In genomic region chr17:12513107-12513923, GRCm38 (mm10) we compare ENCODE assay signal across 23 mouse cellular contexts. TPM values are rescaled to one million over a fixed set of nuclear protein-coding genes. Genes with fewer than 3 reads are reported as not detected.
DNase-seq lines count a peak whose midpoint lies in the region; ATAC-seq and TF ChIP-seq lines count a peak whose summit lies in the region.
"Had no signal": no experiment of that assay in that cellular context is flagged by ENCODE, and none has a peak within 500 bp of the region (broad histone marks: within the 10 kb centered on the region; RNA-seq: fewer than 3 reads in every experiment).

No protein-coding gene starts in this region.

- no peak for TF ChIP-seq CTCF in G1E (IDR thresholded peaks at IDR 0.05; ENCODE audit: low read depth, low read length)

- no peak for DNase-seq in heart, adult 8-10 months (ENCODE audit: low spot score)
- DNase-seq in G1E (ENCODE audit: low spot score) = peak; percentile 68
- no peak for DNase-seq in layer of hippocampus, postnatal 10 days (ENCODE audit: low spot score in 2 of 2)
- no peak for DNase-seq in hindbrain, embryonic 14.5 days (ENCODE audit: low spot score)
- DNase-seq in kidney, adult 18-20 months = no peak
- DNase-seq: adrenal gland, adult 2 months; cerebellum, adult 9-10 months; kidney, adult 11 months; lung, postnatal 36 days; midbrain, embryonic 14.5 days; thymus, postnatal 14 days had no signal

- peak overlapping the region; percentile 50 for H3K27ac ChIP-seq in heart, embryonic 16.5 days (ENCODE audit: low read length)
- no peak overlapping the region for H3K27ac ChIP-seq in intestine, embryonic 16.5 days (ENCODE audit: low read length)
- H3K27ac ChIP-seq in hindbrain, embryonic 14.5 days = no peak overlapping the region
- H3K27ac ChIP-seq: hindbrain, embryonic 15.5 days; kidney, postnatal 0 days; limb, embryonic 12.5 days; neural tube, embryonic 13.5 days; stomach, postnatal 0 days had no signal

- H3K9ac ChIP-seq in heart, embryonic 16.5 days (ENCODE audit: low read length) = no peak overlapping the region
- no peak overlapping the region for H3K9ac ChIP-seq in intestine, embryonic 16.5 days (ENCODE audit: low read depth, low read length)
- no peak overlapping the region for H3K9ac ChIP-seq in hindbrain, embryonic 14.5 days
- H3K9ac ChIP-seq: heart, embryonic 12.5 days; hindbrain, embryonic 15.5 days; limb, embryonic 12.5 days; lung, embryonic 14.5 days; neural tube, embryonic 13.5 days had no signal

- H3K27me3 ChIP-seq in heart, embryonic 16.5 days (ENCODE audit: control insufficient read depth, insufficient read depth, low read length) = peaks cover 11% of the 10 kb centered on the region
- no peaks in the 10 kb centered on the region for H3K27me3 ChIP-seq in G1E (ENCODE audit: insufficient read depth, low read length)
- peaks cover 8% of the 10 kb centered on the region for H3K27me3 ChIP-seq in intestine, embryonic 16.5 days (replicated peaks; ENCODE audit: control insufficient read depth, insufficient read depth, low read length)
- H3K27me3 ChIP-seq in hindbrain, embryonic 14.5 days (ENCODE audit: control insufficient read depth, insufficient read depth, low read length) = peaks cover 9% of the 10 kb centered on the region

- no peaks in the 10 kb centered on the region for H3K4me1 ChIP-seq in heart, embryonic 16.5 days (ENCODE audit: control insufficient read depth, insufficient read depth, low read length)
- H3K4me1 ChIP-seq in G1E (ENCODE audit: insufficient read depth, low read depth, low read length) = peaks cover 77% of the 10 kb centered on the region
- no peaks in the 10 kb centered on the region for H3K4me1 ChIP-seq in intestine, embryonic 16.5 days (ENCODE audit: control insufficient read depth, insufficient read depth, low read length)
- H3K4me1 ChIP-seq in hindbrain, embryonic 14.5 days (replicated peaks; ENCODE audit: control insufficient read depth, insufficient read depth, low read length) = no peaks in the 10 kb centered on the region
- H3K4me1 ChIP-seq: heart, embryonic 12.5 days; hindbrain, embryonic 15.5 days; limb, embryonic 12.5 days; neural tube, embryonic 13.5 days had no signal

- no peak overlapping the region for H3K4me3 ChIP-seq in heart, embryonic 16.5 days (ENCODE audit: low read length)
- peak overlapping the region; percentile 34; the same call in 1 of the 2 replicates for H3K4me3 ChIP-seq in G1E (ENCODE audit: low read depth, low read length)
- no peak overlapping the region for H3K4me3 ChIP-seq in intestine, embryonic 16.5 days (ENCODE audit: low read length)
- H3K4me3 ChIP-seq in hindbrain, embryonic 14.5 days (replicated peaks; ENCODE audit: low read length) = no peak overlapping the region
- H3K4me3 ChIP-seq: heart, embryonic 12.5 days; hindbrain, embryonic 15.5 days; limb, embryonic 12.5 days; neural tube, embryonic 13.5 days had no signal

- H3K9me3 ChIP-seq in heart, embryonic 16.5 days (replicated peaks; ENCODE audit: control insufficient read depth, low read length) = no peaks in the 10 kb centered on the region
- no peaks in the 10 kb centered on the region for H3K9me3 ChIP-seq in G1E (replicated peaks)
- H3K9me3 ChIP-seq in intestine, embryonic 16.5 days (ENCODE audit: control insufficient read depth, low read length) = no peaks in the 10 kb centered on the region
- H3K9me3 ChIP-seq in hindbrain, embryonic 14.5 days (ENCODE audit: control insufficient read depth, low read length) = no peaks in the 10 kb centered on the region
- H3K9me3 ChIP-seq: heart, embryonic 12.5 days; hindbrain, embryonic 15.5 days; limb, embryonic 12.5 days; neural tube, embryonic 13.5 days had no signal

- 62% methylated on average over 9 of the region's 9 CpGs for WGBS in heart, embryonic 16.5 days
- 55% methylated on average over 9 of the region's 9 CpGs for WGBS in intestine, embryonic 16.5 days
- 72% methylated on average over 9 of the region's 9 CpGs for WGBS in hindbrain, embryonic 14.5 days

- no peak; the same call in 1 of the 2 replicates for ATAC-seq in heart, embryonic 16.5 days (replicated peaks; ENCODE audit: extremely low read depth, insufficient read depth, low FRiP score)
- peak; percentile 85 for ATAC-seq in G1E (ENCODE audit: extremely low read depth, insufficient number of reproducible peaks, low FRiP score, poor library complexity, severe bottlenecking)
- peak; percentile 53; the same call in 1 of the 2 replicates for ATAC-seq in intestine, embryonic 16.5 days
- ATAC-seq in megakaryocyte, adult 5-6 weeks (ENCODE audit: poor library complexity, severe bottlenecking) = peak; percentile 25; the same call in 1 of the 2 replicates
- ATAC-seq in hindbrain, embryonic 14.5 days (ENCODE audit: low FRiP score) = no peak
- ATAC-seq: forebrain, embryonic 16.5 days had no signal

- no peak overlapping the region for H3K4me2 ChIP-seq in heart, embryonic 16.5 days (ENCODE audit: low read depth, low read length)
- no peak overlapping the region for H3K4me2 ChIP-seq in intestine, embryonic 16.5 days (ENCODE audit: low read depth, low read length)
- no peak overlapping the region for H3K4me2 ChIP-seq in hindbrain, embryonic 14.5 days (replicated peaks)
- H3K4me2 ChIP-seq: heart, embryonic 12.5 days; hindbrain, embryonic 15.5 days; limb, embryonic 12.5 days; lung, embryonic 14.5 days; neural tube, embryonic 13.5 days had no signal

- no peaks in the 10 kb centered on the region for H3K36me3 ChIP-seq in heart, embryonic 16.5 days (ENCODE audit: control insufficient read depth, insufficient read depth)
- no peaks in the 10 kb centered on the region for H3K36me3 ChIP-seq in G1E (replicated peaks)
- no peaks in the 10 kb centered on the region for H3K36me3 ChIP-seq in intestine, embryonic 16.5 days (ENCODE audit: control insufficient read depth, insufficient read depth, low read length)
- H3K36me3 ChIP-seq in hindbrain, embryonic 14.5 days (replicated peaks; ENCODE audit: control insufficient read depth, insufficient read depth) = no peaks in the 10 kb centered on the region
- H3K36me3 ChIP-seq: heart, embryonic 12.5 days; hindbrain, embryonic 15.5 days; limb, embryonic 12.5 days; neural tube, embryonic 13.5 days had no signal

RNA-seq across cellular contexts. Expression of gene Slc22a3, which starts 5.8 kb away (rescaled TPM):
- polyA plus RNA-seq in heart, embryonic 16.5 days (2015; fragmentation: Nextera tagmentation; extraction: Ambion mirVana) = 1.3 and 2.3 TPM in 2 replicates
- 10 to 100 TPM in 3 of 4 experiments, 1 to 10 TPM in 1; 9.4 to 18.1 (median 13.0) TPM for total RNA-seq in heart, adult 8-10 months (2022)
- total RNA-seq in G1E (2014; fragmentation: Nextera tagmentation) (not detected in 2 replicates), G1E (2017) (0.06 and 0.27 TPM in 2 replicates)
- 0.02 TPM in 2 replicates for polyA plus RNA-seq in G1E (2012)
- 0.27 and 0.34 TPM in 2 replicates for polyA plus RNA-seq in intestine, embryonic 16.5 days (2015; fragmentation: Nextera tagmentation; extraction: Ambion mirVana)
- 0.62 and 1.0 TPM in 2 replicates for total RNA-seq in megakaryocyte, adult 5-6 weeks (2015)
- 0.37 and 1.2 TPM in 2 replicates for total RNA-seq in megakaryocyte, adult 5-6 weeks (2017)
- 1 to 10 TPM; 3.6 to 4.2 TPM for total RNA-seq in layer of hippocampus, postnatal 10 days (2021)
- polyA plus RNA-seq in hindbrain, embryonic 14.5 days (2014; fragmentation: Nextera tagmentation; extraction: Ambion mirVana) = 0.82 and 1.3 TPM in 2 replicates
- total RNA-seq: CH12.LX had no signal

Comparison
In these comparisons a context has a peak if more than half of its experiments do, and no peak if none do; other contexts are left out.
1. ATAC-seq: peak in G1E (single experiment), intestine, embryonic 16.5 days (single experiment) and megakaryocyte, adult 5-6 weeks (single experiment); none in heart, embryonic 16.5 days (single experiment) and hindbrain, embryonic 14.5 days (single experiment).